Mouse (Mus musculus): ENCODE measurements around the gene Psmc3.

Gene Psmc3

GRCm38 (mm10) chr2:91080784-91081513, 27.1 kb downstream of the Psmc3 start:
- CTCF ChIA-PET = interaction anchor here (1.9 kb wide), 1 partner anchor 10 kb away, joined by 7 read pairs; no protein-coding TSS in a partner anchor

GRCm38 (mm10) chr2:91081775-91082695, 28.2 kb downstream of the Psmc3 start, which contains the start of gene Spi1:
Gene Spi1 (plus strand): TSS chr2:91082390.
- CTCF ChIA-PET = interaction anchor here (1.9 kb wide), 1 partner anchor 9 kb away, joined by 7 read pairs; no protein-coding TSS in a partner anchor

- CTCF ChIA-PET = no interaction called here
Measured at GRCm38 (mm10) chr2:91082844-91083243, 29.0 kb downstream of the Psmc3 start.

- CTCF ChIA-PET = interaction anchor here (1.0 kb wide), 1 partner anchor 14 kb away, joined by 3 read pairs; no protein-coding TSS in a partner anchor
Measured at GRCm38 (mm10) chr2:91083366-91083940, 29.6 kb downstream of the Psmc3 start.

- CTCF ChIA-PET = interaction anchor here (1.0 kb wide), 1 partner anchor 13 kb away, joined by 3 read pairs; no protein-coding TSS in a partner anchor
Measured at GRCm38 (mm10) chr2:91084179-91084820, 30.5 kb downstream of the Psmc3 start.

- CTCF ChIA-PET = no interaction called here
Measured at GRCm38 (mm10) chr2:91085494-91086391, 31.9 kb downstream of the Psmc3 start.

- CTCF ChIA-PET = no interaction called here
Measured at GRCm38 (mm10) chr2:91086392-91087237, 32.8 kb downstream of the Psmc3 start.

GRCm38 (mm10) chr2:91087453-91087852, 33.6 kb downstream of the Psmc3 start:
- CTCF ChIA-PET = interaction anchor here (0.7 kb wide), 2 partner anchors 62 to 86 kb away, joined by 4 to 6 read pairs; no protein-coding TSS in a partner anchor

GRCm38 (mm10) chr2:91088987-91089386, 35.2 kb downstream of the Psmc3 start:
- CTCF ChIA-PET = no interaction called here

GRCm38 (mm10) chr2:91090208-91090607, 36.4 kb downstream of the Psmc3 start:
- CTCF ChIA-PET = interaction anchor here (1.4 kb wide), 1 partner anchor 9 kb away, joined by 7 read pairs; no protein-coding TSS in a partner anchor

GRCm38 (mm10) chr2:91090827-91091226, 37.0 kb downstream of the Psmc3 start:
- CTCF ChIA-PET = interaction anchor here (1.4 kb wide), 1 partner anchor 10 kb away, joined by 7 read pairs; no protein-coding TSS in a partner anchor

GRCm38 (mm10) chr2:91096524-91096923, 42.7 kb downstream of the Psmc3 start:
- CTCF ChIA-PET = interaction anchor here (1.4 kb wide), 1 partner anchor 26 kb away, joined by 5 read pairs; the partner anchor contains the start of gene Slc39a13

GRCm38 (mm10) chr2:91097015-91097414, 43.2 kb downstream of the Psmc3 start:
- CTCF ChIA-PET = interaction anchor here (1.1 to 1.4 kb wide), 2 partner anchors 13 to 26 kb away, joined by 3 to 5 read pairs; partner anchors contain the start of gene Slc39a13

- CTCF ChIA-PET = no interaction called here
Measured at GRCm38 (mm10) chr2:91098156-91098555, 44.3 kb downstream of the Psmc3 start.

- CTCF ChIA-PET = no interaction called here
Measured at GRCm38 (mm10) chr2:91101124-91101740, 47.4 kb downstream of the Psmc3 start.

GRCm38 (mm10) chr2:91108156-91108555, 54.3 kb downstream of the Psmc3 start:
- CTCF ChIA-PET = interaction anchor here (0.7 to 1.2 kb wide), 3 partner anchors 21 to 358 kb away, joined by 3 to 8 read pairs (median 6); no protein-coding TSS in a partner anchor

GRCm38 (mm10) chr2:91109241-91109640, 55.4 kb downstream of the Psmc3 start:
- CTCF ChIA-PET = interaction anchor here (1.2 kb wide), 1 partner anchor 19 kb away, joined by 8 read pairs; no protein-coding TSS in a partner anchor

- CTCF ChIA-PET = no interaction called here
Measured at GRCm38 (mm10) chr2:91109807-91110385, 56.1 kb downstream of the Psmc3 start.

All from spleen, embryonic (tissue).